Mouse (Mus musculus): ENCODE data around the gene Gm5134. TPM values are rescaled to one million over a fixed set of nuclear protein-coding genes. Genes with fewer than 3 reads are reported as not detected.

Gene Gm5134
- polyA plus RNA-seq, 1 experiment from 2014 or later, result 0.04 TPM

GRCm38 (mm10) chr10:75931311-75931710, 23.0 kb upstream of the Gm5134 start:
- H3K27me3 ChIP-seq (ENCODE audit: insufficient read depth, low read length), result peaks cover 26% of the 10 kb centered on the region
- WGBS (ENCODE audit: insufficient replicate concordance), result 20% methylated on average over 4 of the region's 7 CpGs
- no peak overlapping the region for H3K4me2 ChIP-seq (ENCODE audit: low read depth, low read length)
- H3K9me3 ChIP-seq (ENCODE audit: low read length), result no peaks in the 10 kb centered on the region
- H3K27ac ChIP-seq (ENCODE audit: low read depth), result no peak overlapping the region
- TF ChIP-seq EP300 (IDR thresholded peaks at IDR 0.05; ENCODE audit: low read depth), result no peak
- TF ChIP-seq CTCF (IDR thresholded peaks at IDR 0.05; ENCODE audit: low read depth), result no peak
- no peak for ATAC-seq
- H3K4me1 ChIP-seq (ENCODE audit: insufficient read depth), result peaks cover 26% of the 10 kb centered on the region
- no peak overlapping the region for H3K9ac ChIP-seq (replicated peaks)
- no peaks in the 10 kb centered on the region for H3K36me3 ChIP-seq (replicated peaks; ENCODE audit: insufficient read depth, low read length)
- DNase-seq, result no peak
- no peak overlapping the region for H3K4me3 ChIP-seq (ENCODE audit: low read depth, low read length)

- no peaks in the 10 kb centered on the region for H3K9me3 ChIP-seq (ENCODE audit: low read length)
- DNase-seq (peak; percentile 73), ATAC-seq (peak; percentile 4; the same call in 1 of the 2 replicates)
- no peak overlapping the region for H3K27ac ChIP-seq (ENCODE audit: low read depth)
- H3K4me1 ChIP-seq (ENCODE audit: insufficient read depth), result peaks cover 34% of the 10 kb centered on the region
- peaks cover 6% of the 10 kb centered on the region for H3K36me3 ChIP-seq (replicated peaks; ENCODE audit: insufficient read depth, low read length)
- TF ChIP-seq CTCF (IDR thresholded peaks at IDR 0.05; ENCODE audit: low read depth), result no peak
- no peak for TF ChIP-seq EP300 (IDR thresholded peaks at IDR 0.05; ENCODE audit: low read depth)
- peak overlapping the region; percentile 77 for H3K4me2 ChIP-seq (ENCODE audit: low read depth, low read length)
- peaks cover 26% of the 10 kb centered on the region for H3K27me3 ChIP-seq (ENCODE audit: insufficient read depth, low read length)
- under 1% methylated on average over 32 of the region's 44 CpGs for WGBS (ENCODE audit: insufficient replicate concordance)
- peak overlapping the region; percentile 45 for H3K4me3 ChIP-seq (ENCODE audit: low read depth, low read length)
- H3K9ac ChIP-seq (replicated peaks), result peak overlapping the region; percentile 52; the same call in 1 of the 2 replicates
Measured at GRCm38 (mm10) chr10:75932081-75932678, 22.1 kb upstream of the Gm5134 start.

DNA sequence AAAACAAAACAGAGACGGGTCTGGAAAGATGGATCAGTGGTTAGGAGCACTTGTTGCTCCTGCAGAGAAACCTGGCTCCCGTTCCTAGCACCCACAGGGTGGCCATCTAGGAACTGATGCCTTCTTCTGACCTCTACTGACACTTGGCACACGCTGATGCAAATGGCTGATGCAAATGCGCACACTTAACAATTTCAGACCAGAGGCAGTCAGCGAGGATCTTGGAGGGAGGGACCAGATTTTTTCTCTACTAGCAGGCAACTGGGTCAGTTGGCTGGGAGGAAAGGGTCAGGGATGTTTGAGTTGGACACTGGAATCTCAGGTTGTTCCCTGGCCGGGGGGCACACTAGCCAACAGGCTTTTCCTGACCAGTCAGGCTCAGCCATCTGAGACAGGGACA, 21.4 kb upstream of the Gm5134 start, which contains the start of gene Chchd10:
Chchd10 (plus strand) TSS at position 240 of the 400 bp plus-strand sequence.
- Histone ChIP-seq H3K4me2 (ENCODE audit: low read depth, low read length) (peak within 1 kb of the TSS; percentile 77), H3K9ac (replicated peaks) (peak within 1 kb of the TSS; percentile 52; the same call in 1 of the 2 replicates), H3K4me3 (ENCODE audit: low read depth, low read length) (peak within 1 kb of the TSS; percentile 45), H3K27me3 (ENCODE audit: insufficient read depth, low read length) (peaks cover 26% of the 10 kb centered on the region), H3K9me3 (ENCODE audit: low read length) (no peaks in the 10 kb centered on the region), H3K4me1 (ENCODE audit: insufficient read depth) (peaks cover 40% of the 10 kb centered on the region), H3K36me3 (replicated peaks; ENCODE audit: insufficient read depth, low read length) (peaks cover 7% of the 10 kb centered on the region), H3K27ac (ENCODE audit: low read depth) (no peak within 1 kb of the TSS)
- no peak for DNase-seq
- TF ChIP-seq CTCF (IDR thresholded peaks at IDR 0.05; ENCODE audit: low read depth) (no peak), EP300 (IDR thresholded peaks at IDR 0.05; ENCODE audit: low read depth) (no peak)
- no peak for ATAC-seq
- WGBS (ENCODE audit: insufficient replicate concordance), result 60% methylated on average over 6 of the region's 6 CpGs

- Histone ChIP-seq H3K36me3 (replicated peaks; ENCODE audit: insufficient read depth, low read length) (peaks cover 9% of the 10 kb centered on the region), H3K27me3 (ENCODE audit: insufficient read depth, low read length) (peaks cover 23% of the 10 kb centered on the region), H3K9ac (replicated peaks) (peak overlapping the region; percentile 81; the same call in 1 of the 2 replicates), H3K4me2 (ENCODE audit: low read depth, low read length) (peak overlapping the region; percentile 87), H3K9me3 (ENCODE audit: low read length) (no peaks in the 10 kb centered on the region), H3K4me3 (ENCODE audit: low read depth, low read length) (peak overlapping the region; percentile 77; the same call in 1 of the 2 replicates), H3K27ac (ENCODE audit: low read depth) (peak overlapping the region; percentile 90), H3K4me1 (ENCODE audit: insufficient read depth) (peaks cover 54% of the 10 kb centered on the region)
- WGBS (ENCODE audit: insufficient replicate concordance), result 50% methylated on average over 1 of the region's 1 CpGs
- TF ChIP-seq CTCF (IDR thresholded peaks at IDR 0.05; ENCODE audit: low read depth) (no peak), EP300 (IDR thresholded peaks at IDR 0.05; ENCODE audit: low read depth) (no peak)
- ATAC-seq (peak; percentile 28), DNase-seq (no peak)
Measured at GRCm38 (mm10) chr10:75934991-75935390, 19.3 kb upstream of the Gm5134 start.

- DNase-seq (peak; percentile 95), ATAC-seq (peak; percentile 76)
- Histone ChIP-seq H3K27me3 (ENCODE audit: insufficient read depth, low read length) (peaks cover 15% of the 10 kb centered on the region), H3K27ac (ENCODE audit: low read depth) (peak within 1 kb of the TSS; percentile 90), H3K4me2 (ENCODE audit: low read depth, low read length) (peak within 1 kb of the TSS; percentile 87), H3K4me1 (ENCODE audit: insufficient read depth) (peaks cover 62% of the 10 kb centered on the region), H3K4me3 (ENCODE audit: low read depth, low read length) (peak within 1 kb of the TSS; percentile 77), H3K9me3 (ENCODE audit: low read length) (no peaks in the 10 kb centered on the region), H3K9ac (replicated peaks) (peak within 1 kb of the TSS; percentile 81), H3K36me3 (replicated peaks; ENCODE audit: insufficient read depth, low read length) (peaks cover 9% of the 10 kb centered on the region)
- 2% methylated on average over 51 of the region's 51 CpGs for WGBS (ENCODE audit: insufficient replicate concordance)
- no peak for TF ChIP-seq EP300 (IDR thresholded peaks at IDR 0.05; ENCODE audit: low read depth)
- TF ChIP-seq CTCF (IDR thresholded peaks at IDR 0.05; ENCODE audit: low read depth), result no peak
Measured at GRCm38 (mm10) chr10:75935680-75936541, 18.4 kb upstream of the Gm5134 start, which contains the start of gene Mmp11. Gene Mmp11, minus strand, starts transcription at chr10:75936496.

All from liver, postnatal 0 days (tissue).